8 mouse cellular contexts compared by ENCODE assay signal in genomic region chr1:23256630-23257001, GRCm38 (mm10).
A peak's percentile ranks its signal among the peaks of the same experiment; 100 is the strongest.
DNase-seq lines count a peak whose midpoint lies in the region; ATAC-seq and TF ChIP-seq lines count a peak whose summit lies in the region.

No protein-coding gene starts in this region.

- no peak for TF ChIP-seq EP300 in lung, postnatal 0 days (IDR thresholded peaks at IDR 0.05)

- peak overlapping the region; percentile 84 for H3K9ac ChIP-seq in lung, postnatal 0 days (replicated peaks; ENCODE audit: low read depth)

- peaks cover 6% of the 10 kb centered on the region; the same call in 1 of the 2 replicates for H3K4me1 ChIP-seq in lung, postnatal 0 days (ENCODE audit: insufficient read depth, low read depth, low read length)

- peak overlapping the region; percentile 82 for H3K4me3 ChIP-seq in lung, postnatal 0 days (ENCODE audit: low read depth, low read length)

- TF ChIP-seq CTCF in lung, postnatal 0 days (IDR thresholded peaks at IDR 0.05) = no peak

- peak; percentile 42 to 57 for ATAC-seq in hematopoietic stem cell, adult 5-6 weeks (replicated peaks in 1 of 2; ENCODE audit: insufficient read depth in 1 of 2, low FRiP score in 2 of 2, low TSS enrichment in 1 of 2, low read depth in 1 of 2, poor library complexity in 2 of 2, severe bottlenecking in 2 of 2)
- ATAC-seq in lung, postnatal 0 days = peak; percentile 64

- peak; percentile 90 for DNase-seq in MN1 (ENCODE audit: low spot score)
- peak; percentile 74 for DNase-seq in cerebellum, adult 8-10 months
- DNase-seq in forelimb bud, embryonic 11.5 days (ENCODE audit: low read depth, low spot score) = peak; percentile 56
- DNase-seq in layer of hippocampus, adult 9-11 months = peak; percentile 63
- DNase-seq in lung, postnatal 0 days (ENCODE audit: low spot score) = peak; percentile 91
- DNase-seq in retina, embryonic 14.5 days (ENCODE audit: low spot score) = peak; percentile 76
- DNase-seq in thymus, postnatal 36 days = peak; percentile 12 to 27

- peak overlapping the region; percentile 58 for H3K4me2 ChIP-seq in lung, postnatal 0 days (replicated peaks; ENCODE audit: low read depth, low read length)

- no peaks in the 10 kb centered on the region for H3K36me3 ChIP-seq in lung, postnatal 0 days (ENCODE audit: insufficient read depth, low read length)

- H3K27me3 ChIP-seq in lung, postnatal 0 days (replicated peaks; ENCODE audit: insufficient read depth, low read length) = no peaks in the 10 kb centered on the region

- 1% methylated on average over 39 of the region's 45 CpGs for WGBS in lung, postnatal 0 days

- H3K9me3 ChIP-seq in lung, postnatal 0 days (ENCODE audit: low read length) = no peaks in the 10 kb centered on the region

- H3K27ac ChIP-seq in lung, postnatal 0 days (ENCODE audit: low read length) = peak overlapping the region; percentile 97

Comparison
In these comparisons a context has a peak if more than half of its experiments do, and no peak if none do; other contexts are left out.
1. Peak in every context shown above with its lines: DNase-seq, ATAC-seq, H3K4me3 ChIP-seq and H3K27ac ChIP-seq.
2. DNase-seq: peak in every context shown above with its lines; median percentile 91 in lung, postnatal 0 days; 90 in MN1; 76 in retina, embryonic 14.5 days; 74 in cerebellum, adult 8-10 months; 63 in layer of hippocampus, adult 9-11 months; 56 in forelimb bud, embryonic 11.5 days; 20 in thymus, postnatal 36 days.